Mouse (Mus musculus) E14TG2a.4 (cell line): ENCODE data around the gene Rab21.

Experiments used
- CTCF ChIP-seq: conservative IDR thresholded peaks from 2 replicates; pipeline ENCODE4 v1.5.1; 2014; ENCODE audit warnings: low read length
- POU5F1 ChIP-seq: IDR thresholded peaks from 2 replicates; pipeline ENCODE4 v1.6.1; 2014; ENCODE audit warnings: low read length, borderline replicate concordance

GRCm38 (mm10) chr10:115271649-115272048, 43.7 kb downstream of the Rab21 start:
- TF ChIP-seq CTCF: no peak
- no peak for TF ChIP-seq POU5F1
